Mouse (Mus musculus) MEL (cell line): ENCODE results near the gene Rpl7l1. TPM values are rescaled to one million over a fixed set of nuclear protein-coding genes. Genes with fewer than 3 reads are reported as not detected.
A peak's percentile ranks its signal among the peaks of the same experiment; 100 is the strongest.

Experiments used
- DNase-seq: peaks from one replicate; pipeline ENCODE4 v3.0.0; 2011; ENCODE audit warnings: low read depth, low spot score
- H3K27ac ChIP-seq: 2 replicates; pipeline ENCODE4 v1.5.1; 2012; ENCODE audit warnings: low read depth, mild to moderate bottlenecking, control low read depth, low read length, moderate library complexity; ENCODE audit not compliant: control insufficient read depth
- H3K27me3 ChIP-seq, 2 experiments: fragments of 150-350 bp in 1 of 2; sonication (generic) in 1 of 2; 2 replicates each; pipeline ENCODE4 v1.6.1; 2012; ENCODE audit warnings: low read length in 2 of 2, mild to moderate bottlenecking in 2 of 2, improper control_type of control experiment in 1 of 2, moderate library complexity in 1 of 2; ENCODE audit not compliant: insufficient read depth in 2 of 2, control insufficient read depth in 1 of 2
- H3K36me3 ChIP-seq, 2 experiments: 2 replicates each; pipeline ENCODE4 v1.6.1; 2012 to 2014; ENCODE audit warnings: low read length in 2 of 2, improper control_type of control experiment in 1 of 2, inconsistent platforms in 1 of 2, mild to moderate bottlenecking in 1 of 2; ENCODE audit not compliant: insufficient read depth in 2 of 2, control insufficient read depth in 1 of 2
- H3K4me1 ChIP-seq, 2 experiments: fragments of 150-350 bp in 1 of 2; sonication (generic) in 1 of 2; 2 replicates each; pipeline ENCODE4 v1.6.1; 2012; ENCODE audit warnings: low read length in 2 of 2, improper control_type of control experiment in 1 of 2, mild to moderate bottlenecking in 1 of 2; ENCODE audit not compliant: insufficient read depth in 2 of 2, control insufficient read depth in 1 of 2
- H3K4me3 ChIP-seq, 2 experiments: fragments of 150-350 bp in 1 of 2; sonication (generic) in 1 of 2; 2 replicates each; pipeline ENCODE4 v1.5.1; 2012; ENCODE audit warnings: low read depth in 2 of 2, low read length in 2 of 2, mild to moderate bottlenecking in 2 of 2, moderate library complexity in 2 of 2, control low read depth in 1 of 2, improper control_type of control experiment in 1 of 2; ENCODE audit not compliant: control insufficient read depth in 1 of 2, insufficient read depth in 1 of 2
- H3K79me2 ChIP-seq: 2 replicates; pipeline ENCODE4 v1.6.1; 2012; ENCODE audit warnings: mild to moderate bottlenecking, low read length, moderate library complexity; ENCODE audit not compliant: control insufficient read depth, poor library complexity, insufficient read depth
- H3K9ac ChIP-seq: 2 replicates; pipeline ENCODE4 v1.6.1; 2012; ENCODE audit warnings: low read depth, mild to moderate bottlenecking, control low read depth, low read length, moderate library complexity; ENCODE audit not compliant: control insufficient read depth, poor library complexity, severe bottlenecking
- H3K9me3 ChIP-seq: fragments of 150-350 bp; sonication (generic); replicated peaks from 2 replicates; pipeline ENCODE4 v1.6.1; 2012; ENCODE audit warnings: mild to moderate bottlenecking, low read length, improper control_type of control experiment, moderate library complexity; ENCODE audit not compliant: insufficient read depth
- GATA1 ChIP-seq: IDR thresholded peaks from 2 replicates; pipeline ENCODE4 v1.6.1; 2011; ENCODE audit warnings: low read depth, low read length, improper control_type of control experiment
- NELFE ChIP-seq: IDR thresholded peaks from 2 replicates; pipeline ENCODE4 v1.6.1; 2011; ENCODE audit warnings: low read depth, low read length, improper control_type of control experiment
- NRF1 ChIP-seq: IDR thresholded peaks from 2 replicates; pipeline ENCODE4 v1.6.1; 2014; ENCODE audit warnings: low read depth, mild to moderate bottlenecking, inconsistent platforms, low read length, improper control_type of control experiment, moderate library complexity; ENCODE audit not compliant: poor library complexity, insufficient read depth, severe bottlenecking
- POLR2A ChIP-seq, 2 experiments: IDR thresholded peaks; 2 replicates each; pipeline ENCODE4 v1.6.1; 2011 to 2012; ENCODE audit warnings: low read length in 2 of 2, mild to moderate bottlenecking in 2 of 2, control low read depth in 1 of 2, improper control_type of control experiment in 1 of 2, low read depth in 1 of 2, moderate library complexity in 1 of 2; ENCODE audit not compliant: control insufficient read depth in 1 of 2, insufficient read depth in 1 of 2, poor library complexity in 1 of 2
- POLR2AphosphoS2 ChIP-seq: IDR thresholded peaks from 2 replicates; pipeline ENCODE4 v1.6.1; 2011; ENCODE audit warnings: low read length, improper control_type of control experiment
- TAL1 ChIP-seq: IDR thresholded peaks from 2 replicates; pipeline ENCODE4 v1.6.1; 2012; ENCODE audit warnings: mild to moderate bottlenecking, inconsistent platforms, low read length, moderate library complexity, mixed read lengths
- USF1 ChIP-seq: IDR thresholded peaks from 2 replicates; pipeline ENCODE4 v1.6.1; 2014; ENCODE audit warnings: low read depth, mild to moderate bottlenecking, inconsistent platforms, low read length, improper control_type of control experiment, moderate library complexity
- ZC3H11A ChIP-seq: IDR thresholded peaks from 2 replicates; pipeline ENCODE4 v1.6.1; 2012; ENCODE audit warnings: low read depth, mild to moderate bottlenecking, inconsistent platforms, low read length, improper control_type of control experiment
- ZMIZ1 ChIP-seq: IDR thresholded peaks from 2 replicates; pipeline ENCODE4 v1.6.1; 2012; ENCODE audit warnings: low read depth, mild to moderate bottlenecking, inconsistent platforms, low read length, improper control_type of control experiment, moderate library complexity
- polyA plus RNA-seq, 2 experiments: library from polyadenylated mRNA; stranded (reverse) in 1 of 2; unstranded in 1 of 2; fragments of >175 nt in 1 of 2; fragments of >200 nt in 1 of 2; gene quantifications; 2 replicates each; pipeline versions ENCODE4 v1.2.1 to v1.2.4; 2012; ENCODE audit warnings: low replicate concordance in 2 of 2, low read depth in 1 of 2; ENCODE audit not compliant: insufficient read length in 2 of 2, insufficient read depth in 1 of 2, missing spikeins in 1 of 2
- total RNA-seq: library from RNA; depleted of rRNA; stranded (reverse); fragments of 300-350 nt; gene quantifications from 2 replicates; pipeline ENCODE4 v1.2.3, GENCODE M21; 2012

Gene Rpl7l1
- total and polyA plus RNA-seq, 3 experiments: 166 to 342 (median 174) TPM

DNA sequence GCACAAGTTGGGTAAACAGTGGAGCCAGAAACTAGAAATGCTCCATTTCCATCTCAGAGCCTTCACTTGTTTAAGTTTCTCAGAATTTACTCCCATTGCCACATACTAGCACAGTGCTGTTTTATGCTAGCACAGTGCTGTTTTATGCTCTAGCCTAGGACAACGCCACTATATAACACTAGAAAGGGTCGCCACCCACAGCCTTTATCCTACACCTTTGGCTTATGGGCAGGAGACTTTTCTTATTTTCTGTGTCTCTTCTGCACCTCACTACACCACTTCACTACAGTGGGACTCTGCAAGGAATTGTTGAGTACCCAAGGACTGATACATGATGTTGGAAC lies 722 bp upstream of the Rpl7l1 start:
- H3K4me1 ChIP-seq: peaks cover 2 to 13% of the 10 kb centered on the region in 2 experiments
- H3K9ac ChIP-seq: peak overlapping the region; percentile 53
- DNase-seq: no peak
- H3K36me3 ChIP-seq: peaks cover 7 to 14% of the 10 kb centered on the region in 2 experiments
- peak overlapping the region; percentile 69 to 75 for H3K4me3 ChIP-seq
- no peaks in the 10 kb centered on the region for H3K27me3 ChIP-seq
- H3K79me2 ChIP-seq: peaks cover 18% of the 10 kb centered on the region
- peak overlapping the region; percentile 56 for H3K27ac ChIP-seq
- no peaks in the 10 kb centered on the region for H3K9me3 ChIP-seq
- TF ChIP-seq ZC3H11A: peak; percentile 86; the same call in 1 of the 2 replicates
- TF ChIP-seq NELFE: no peak

DNA sequence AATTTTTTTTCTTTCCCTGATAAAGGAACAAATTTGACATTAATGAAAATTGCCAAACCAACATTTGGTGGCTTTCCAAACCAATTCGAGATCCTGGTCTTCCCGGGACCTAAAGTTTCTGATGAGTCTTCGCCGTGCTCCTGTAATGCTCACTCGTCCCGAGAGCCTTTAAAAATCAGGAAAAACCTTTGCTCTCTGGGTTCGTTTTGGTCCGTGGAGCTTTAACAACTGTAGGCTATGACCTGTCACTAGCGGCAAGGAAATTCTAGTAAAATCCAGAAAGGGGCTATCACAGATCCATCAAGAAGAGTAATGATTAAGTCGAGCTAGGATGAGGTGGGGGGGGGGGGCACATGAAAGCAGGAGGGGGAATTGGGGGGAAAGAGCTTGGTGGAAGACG lies 596 bp downstream of the Rpl7l1 start:
- Histone ChIP-seq H3K9ac (peak overlapping the region; percentile 88), H3K4me1 (peaks cover 2 to 10% of the 10 kb centered on the region in 2 experiments), H3K79me2 (peaks cover 18% of the 10 kb centered on the region), H3K36me3 (peaks cover 7 to 14% of the 10 kb centered on the region in 2 experiments), H3K4me3 (peak overlapping the region; percentile 69 to 75), H3K27ac (peak overlapping the region; percentile 68), H3K9me3 (no peaks in the 10 kb centered on the region), H3K27me3 (no peaks in the 10 kb centered on the region)
- no peak for DNase-seq
- TF ChIP-seq POLR2AphosphoS2 (no peak), USF1 (no peak), NRF1 (no peak), TAL1 (no peak), POLR2A (IDR thresholded peaks at IDR 0.05; ENCODE audit: control insufficient read depth in 1 of 2, insufficient read depth in 1 of 2, low read depth in 1 of 2, low read length in 2 of 2, poor library complexity in 1 of 2) (no peak)

DNA sequence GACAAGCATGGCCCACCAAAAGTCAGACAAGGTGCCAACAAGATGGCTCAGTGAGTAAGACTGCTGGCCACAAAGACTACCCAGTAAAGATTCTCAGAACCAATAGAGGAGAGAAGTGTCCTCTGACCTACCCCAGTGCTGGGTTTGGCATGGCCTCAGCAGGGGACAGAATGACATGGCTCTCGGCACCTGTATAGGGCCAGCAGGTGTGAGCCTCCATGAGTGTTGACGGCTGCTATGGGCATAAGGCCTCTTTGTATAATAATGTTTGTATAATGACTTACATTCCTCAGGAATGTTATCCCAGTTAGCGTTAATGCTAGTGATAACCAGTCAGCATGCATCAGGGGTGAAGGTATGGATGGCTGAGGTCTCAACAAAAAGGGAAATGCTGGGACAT lies 6.4 kb downstream of the Rpl7l1 start:
- peaks cover 5 to 6% of the 10 kb centered on the region in 2 experiments for H3K36me3 ChIP-seq
- TF ChIP-seq ZMIZ1 (0 out of 2 replicates have a peak, but pooled peaks have one; percentile 56), GATA1 (no peak), POLR2A (IDR thresholded peaks at IDR 0.05; ENCODE audit: control insufficient read depth in 1 of 2, insufficient read depth in 1 of 2, low read depth in 1 of 2, low read length in 2 of 2, poor library complexity in 1 of 2) (0 out of 4 replicates have a peak, but pooled peaks of 1 of the 2 experiments have one; percentile 39)
- TF ChIP-seq, all 39 proteins: peak for 2
- no peak overlapping the region for H3K27ac ChIP-seq
- peaks cover 15% of the 10 kb centered on the region for H3K79me2 ChIP-seq
- no peak overlapping the region for H3K9ac ChIP-seq
- no peaks in the 10 kb centered on the region for H3K9me3 ChIP-seq
- no peaks in the 10 kb centered on the region for H3K27me3 ChIP-seq
- DNase-seq: peak; percentile 28
- no peak overlapping the region for H3K4me3 ChIP-seq
- H3K4me1 ChIP-seq: peaks cover 0 to 11% of the 10 kb centered on the region in 2 experiments; a peak in 2 of 4 replicates
